Mouse (Mus musculus) adrenal gland, postnatal 14 days (tissue): Measurements from ENCODE around the gene Trmt2a. TPM values are rescaled to one million over a fixed set of nuclear protein-coding genes. Genes with fewer than 3 reads are reported as not detected.

ENCODE experiments used
- DNase-seq: peaks from one replicate; pipeline ENCODE4 v3.0.0; 2021; ENCODE audit warnings: mixed read lengths
- long read RNA-seq, 2 experiments: library from polyadenylated mRNA; stranded (forward); transcript quantifications; one replicate each; pipeline ENCODE4 v2.0.0; 2021
- total RNA-seq: library from RNA; stranded (reverse); gene quantifications from 2 replicates; pipeline ENCODE4 v1.2.3, GENCODE M21; 2021

Trmt2a gene
- total RNA-seq: 41.0 and 47.0 TPM in 2 replicates
- long read RNA-seq, experiment 1, transcript Trmt2a-203 (12 exons, 2,367 nt): major isoform, 23 of 47 reads
- long read RNA-seq, experiment 1, partial matches to known transcripts: 4 of 47 reads
- long read RNA-seq, experiment 1, other reads (novel, unspliced or antisense): 17 of 47 reads
- long read RNA-seq, experiment 2, transcript Trmt2a-203 (12 exons, 2,367 nt): major isoform, 24 of 44 reads
- long read RNA-seq, experiment 2, partial matches to known transcripts: 2 of 44 reads
- long read RNA-seq, experiment 2, other reads (novel, unspliced or antisense): 15 of 44 reads

GRCm38 (mm10) chr16:18248433-18249363, at the start of gene Trmt2a, which contains the start of gene Ranbp1:
Gene Trmt2a, plus strand, starts transcription at chr16:18248679.
Gene Ranbp1, minus strand, starts transcription at chr16:18248732.
- peak; percentile 100 for DNase-seq

DNA sequence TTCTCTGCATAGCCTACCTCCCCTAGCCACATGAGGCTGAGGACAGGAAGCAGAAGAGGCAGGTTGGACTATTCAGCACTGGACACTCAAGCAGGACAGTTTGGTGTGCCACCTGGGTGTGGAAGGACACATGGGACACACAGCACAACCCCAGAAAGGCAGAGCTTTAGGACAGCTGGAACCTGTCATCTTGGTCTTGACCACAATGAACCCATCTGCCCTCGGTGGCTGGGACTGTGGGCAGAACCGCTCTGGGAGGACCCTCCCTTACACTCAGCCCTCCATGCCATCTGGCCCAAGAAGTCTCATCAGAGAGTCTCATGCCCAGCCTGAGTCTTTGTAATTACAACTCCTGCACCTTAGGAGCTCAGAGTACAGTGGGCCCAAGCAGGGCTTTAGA, 48.4 kb upstream of the Trmt2a start:
- no peak for DNase-seq

- DNase-seq: no peak
These were observed 46.9 kb upstream of the Trmt2a start for GRCm38 (mm10) chr16:18201620-18202019.

- DNase-seq: no peak
These were observed 46.4 kb upstream of the Trmt2a start for GRCm38 (mm10) chr16:18202061-18202460.

DNA sequence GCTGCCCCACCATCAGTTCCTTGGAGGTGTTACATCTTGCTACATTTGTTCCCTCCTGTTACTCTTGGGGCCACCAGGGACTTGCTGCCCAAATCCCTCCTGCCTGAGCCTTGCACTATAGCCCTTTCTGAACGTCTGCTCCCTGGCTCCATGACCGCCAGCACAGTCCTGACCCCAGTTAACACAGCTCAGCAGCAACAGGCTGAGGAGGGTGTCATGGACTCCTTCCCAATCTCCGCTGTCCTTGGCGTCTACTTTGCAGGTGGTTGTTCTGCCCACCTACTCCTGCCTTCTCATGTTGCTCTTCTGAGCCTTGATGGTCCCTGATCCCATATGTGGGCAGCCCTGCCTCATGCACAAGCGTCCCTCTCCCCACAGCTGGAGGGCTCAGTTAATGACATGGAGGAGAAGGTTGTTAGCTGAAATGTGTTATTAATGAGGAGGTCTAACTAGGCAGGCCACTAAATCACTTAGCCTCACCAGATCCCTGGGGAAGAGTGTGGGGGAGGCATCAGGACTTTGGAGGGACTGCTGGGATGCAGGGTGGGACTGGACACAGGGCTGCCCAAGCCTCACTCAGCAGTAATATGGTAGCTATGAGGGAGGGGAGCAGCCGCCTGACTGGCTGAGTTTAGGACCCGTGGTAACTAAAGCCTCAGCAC, 44.9 kb upstream of the Trmt2a start:
- no peak for DNase-seq

- DNase-seq: peak; percentile 82
These were observed 37.6 kb upstream of the Trmt2a start for GRCm38 (mm10) chr16:18210701-18211416.

DNA sequence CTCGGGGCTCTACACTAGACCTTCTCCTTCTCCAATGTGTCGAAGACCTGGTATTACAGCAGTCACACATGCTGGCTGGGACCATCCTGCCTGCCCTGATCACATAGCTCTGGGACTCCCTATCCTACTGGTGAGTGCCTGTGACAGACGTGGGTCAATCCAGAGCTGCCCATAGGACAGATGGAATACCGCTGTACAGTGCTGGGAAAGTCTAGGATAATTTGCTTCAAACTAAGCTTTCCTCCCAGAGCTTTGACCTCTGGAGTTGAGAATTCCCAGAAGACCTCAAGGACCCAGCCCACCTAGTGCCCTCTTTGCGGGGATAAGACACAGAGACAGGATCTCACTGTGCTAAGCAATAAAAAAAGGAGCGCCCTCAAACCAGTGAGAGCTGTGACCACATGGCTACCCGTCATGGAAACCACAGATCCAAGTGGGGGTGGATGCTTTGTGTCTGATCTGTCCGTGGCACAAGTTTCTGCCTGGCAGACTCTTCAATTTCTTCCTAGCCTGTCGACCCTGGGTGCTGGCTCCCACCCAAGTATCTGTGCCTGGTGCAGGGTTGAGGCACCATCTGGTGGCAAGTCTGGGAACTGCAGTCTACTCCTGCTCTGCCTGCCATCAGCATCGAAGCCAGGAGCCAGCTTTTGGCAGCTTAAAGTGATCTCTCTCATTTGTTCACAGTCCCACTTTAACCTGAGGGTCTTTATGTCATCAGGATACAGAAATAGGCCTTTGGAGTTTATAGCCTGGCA, 36.9 kb upstream of the Trmt2a start:
- DNase-seq: peak; percentile 90

DNA sequence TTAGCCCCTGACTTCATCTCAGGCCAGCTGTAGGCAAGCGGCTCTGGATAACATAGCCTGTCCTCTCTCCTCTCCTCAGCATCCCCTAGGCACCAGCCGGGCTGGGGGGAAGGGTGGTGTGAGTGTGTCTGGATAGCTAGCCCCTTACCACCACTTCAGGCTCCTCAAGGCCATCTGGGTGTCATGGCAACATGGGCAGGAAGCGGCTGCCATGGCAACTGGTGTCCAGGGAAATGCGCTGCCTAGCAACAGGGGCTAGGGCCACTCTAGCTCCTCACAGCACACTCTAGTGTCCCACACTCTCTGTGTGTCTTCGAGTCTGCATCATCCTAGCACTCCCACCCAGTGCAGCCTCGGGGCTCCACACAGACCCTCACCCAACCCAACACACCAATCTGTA, 34.8 kb upstream of the Trmt2a start:
- no peak for DNase-seq

GRCm38 (mm10) chr16:18214858-18215257, 33.6 kb upstream of the Trmt2a start:
- DNase-seq: no peak

- no peak for DNase-seq
These were observed 30.9 kb upstream of the Trmt2a start, which contains the start of gene Ccdc188 for GRCm38 (mm10) chr16:18217579-18217978. Gene Ccdc188, plus strand, starts transcription at chr16:18217879.

- DNase-seq: no peak
These were observed 29.9 kb upstream of the Trmt2a start for GRCm38 (mm10) chr16:18218580-18218996.

DNA sequence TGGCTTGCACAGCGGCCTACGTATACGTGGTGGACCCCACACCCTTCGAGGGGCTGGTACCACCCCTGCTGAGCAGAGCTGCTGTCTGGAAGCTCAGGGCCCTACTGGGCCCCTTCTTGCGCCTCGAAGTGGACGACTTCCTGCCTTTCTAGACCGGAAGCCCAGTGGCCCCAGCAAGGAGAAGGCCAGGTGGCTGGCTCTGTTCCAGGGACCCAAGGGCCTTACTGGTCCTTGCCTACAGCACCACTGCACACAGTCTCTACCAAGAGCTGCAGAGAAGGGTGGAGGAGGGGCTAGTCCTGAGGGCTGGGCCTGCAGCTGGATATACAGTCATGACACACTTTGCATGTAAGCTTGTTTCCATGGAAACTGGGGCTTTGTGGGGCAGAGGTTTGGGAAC, 28.5 kb upstream of the Trmt2a start:
- peak; percentile 76 for DNase-seq

- no peak for DNase-seq
These were observed 27.5 kb upstream of the Trmt2a start for GRCm38 (mm10) chr16:18220856-18221542.

- no peak for DNase-seq
These were observed 27.0 kb upstream of the Trmt2a start for GRCm38 (mm10) chr16:18221543-18221898.

- DNase-seq: no peak
These were observed 26.3 kb upstream of the Trmt2a start for GRCm38 (mm10) chr16:18222188-18222587.

- DNase-seq: no peak
These were observed 21.3 kb upstream of the Trmt2a start for GRCm38 (mm10) chr16:18227187-18227586.

DNA sequence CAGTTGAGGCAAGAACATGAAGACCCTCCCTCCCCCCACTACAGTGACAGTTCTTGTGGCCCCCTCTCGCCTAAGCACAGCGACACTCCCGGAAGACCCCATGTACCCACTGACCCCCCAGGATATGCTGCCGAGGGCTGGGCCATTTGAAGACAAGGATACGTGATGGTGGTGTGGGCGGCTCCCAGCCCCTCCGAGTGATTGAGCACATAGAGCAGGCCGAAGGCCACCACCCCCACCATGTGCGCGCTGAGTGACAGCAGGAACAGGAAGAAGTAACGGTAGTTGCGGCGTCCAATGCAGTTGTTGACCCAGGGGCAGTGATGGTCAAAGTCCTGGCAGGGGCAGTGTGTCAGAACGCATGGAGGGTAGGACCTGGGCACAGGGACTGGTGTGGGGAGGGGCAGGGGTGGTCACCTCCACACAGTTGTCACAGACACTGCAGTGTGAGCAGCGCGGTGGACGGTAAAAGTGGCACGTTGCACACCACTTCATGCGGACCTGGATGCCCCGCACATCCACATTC, 20.5 kb upstream of the Trmt2a start:
- no peak for DNase-seq

DNA sequence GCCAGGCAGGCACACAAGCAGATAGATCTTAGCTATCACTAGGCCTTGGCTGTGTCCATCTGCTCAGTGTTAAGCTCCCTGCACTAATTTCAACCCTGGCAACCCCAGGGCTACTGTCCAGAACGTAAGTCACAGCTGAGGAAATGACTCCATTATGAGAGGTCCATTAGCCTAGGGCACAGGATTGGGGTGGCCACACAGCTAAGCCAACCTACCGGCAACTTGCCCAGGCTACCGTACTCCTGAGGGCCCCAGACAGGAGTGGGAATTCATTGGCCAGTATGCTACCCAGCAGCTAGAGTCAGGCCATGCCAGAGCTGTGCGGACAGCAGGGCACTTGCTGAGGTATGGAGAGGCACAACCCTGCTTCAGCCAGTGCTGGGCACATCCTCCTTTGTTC, 19.6 kb upstream of the Trmt2a start:
- no peak for DNase-seq

- DNase-seq: peak; percentile 39
These were observed 18.9 kb upstream of the Trmt2a start for GRCm38 (mm10) chr16:18229622-18230021.

GRCm38 (mm10) chr16:18230617-18231016, 17.9 kb upstream of the Trmt2a start:
- no peak for DNase-seq
